Mouse (Mus musculus): Measurements from ENCODE around the gene Med10. TPM values are rescaled to one million over a fixed set of nuclear protein-coding genes. Genes with fewer than 3 reads are reported as not detected.

Gene Med10
- polyA plus RNA-seq, 2 experiments, result 72.0 to 121 TPM

DNA sequence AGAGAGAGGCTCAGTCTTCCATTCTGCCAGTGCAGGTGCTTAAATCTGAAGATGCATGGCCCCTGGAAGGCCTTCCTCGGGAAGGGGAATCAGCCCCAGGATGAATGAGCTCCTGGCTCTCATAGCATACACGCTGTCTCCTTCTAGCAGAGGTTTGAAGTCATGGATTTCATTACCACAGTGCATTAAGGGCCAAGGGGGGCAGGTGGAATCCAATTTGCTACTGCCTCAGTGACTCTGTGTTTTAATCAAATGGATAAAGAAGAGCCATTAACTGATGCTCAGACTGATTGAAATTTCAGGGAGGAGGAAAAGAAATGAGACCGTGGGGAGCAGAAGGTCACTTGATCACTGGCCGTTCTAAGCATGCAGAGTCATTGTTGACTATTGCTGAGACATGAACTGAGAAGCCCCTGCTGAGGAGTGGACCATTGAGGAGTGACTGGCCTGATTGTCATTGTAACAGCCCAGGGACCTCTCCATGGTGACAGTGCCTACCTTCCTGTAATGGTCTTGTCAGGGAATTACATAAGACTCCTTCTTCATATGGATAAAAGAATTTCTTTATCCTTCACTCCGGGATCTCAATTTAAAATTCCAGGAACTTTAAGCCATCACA lies 51.3 kb downstream of the Med10 start:
- DNase-seq (ENCODE audit: low spot score) (no peak), ATAC-seq (ENCODE audit: low FRiP score, low read depth) (no peak)
- Histone ChIP-seq H3K4me2 (replicated peaks; ENCODE audit: low read depth, low read length, severe bottlenecking) (no peak overlapping the region), H3K9me3 (ENCODE audit: control insufficient read depth, low read length) (no peaks in the 10 kb centered on the region), H3K27me3 (ENCODE audit: control insufficient read depth, insufficient read depth, low read length) (no peaks in the 10 kb centered on the region), H3K4me3 (replicated peaks; ENCODE audit: low read length) (no peak overlapping the region), H3K9ac (ENCODE audit: low read depth, low read length, severe bottlenecking) (no peak overlapping the region), H3K4me1 (ENCODE audit: control insufficient read depth, insufficient read depth, low read length) (no peaks in the 10 kb centered on the region), H3K36me3 (ENCODE audit: control insufficient read depth, insufficient read depth, low read length) (no peaks in the 10 kb centered on the region), H3K27ac (replicated peaks; ENCODE audit: low read depth, low read length) (no peak overlapping the region)
- WGBS, result 79% methylated on average over 5 of the region's 5 CpGs
- no peak for TF ChIP-seq POLR2A (IDR thresholded peaks at IDR 0.05; ENCODE audit: borderline replicate concordance, extremely low read depth, insufficient read depth, insufficient read length)

DNA sequence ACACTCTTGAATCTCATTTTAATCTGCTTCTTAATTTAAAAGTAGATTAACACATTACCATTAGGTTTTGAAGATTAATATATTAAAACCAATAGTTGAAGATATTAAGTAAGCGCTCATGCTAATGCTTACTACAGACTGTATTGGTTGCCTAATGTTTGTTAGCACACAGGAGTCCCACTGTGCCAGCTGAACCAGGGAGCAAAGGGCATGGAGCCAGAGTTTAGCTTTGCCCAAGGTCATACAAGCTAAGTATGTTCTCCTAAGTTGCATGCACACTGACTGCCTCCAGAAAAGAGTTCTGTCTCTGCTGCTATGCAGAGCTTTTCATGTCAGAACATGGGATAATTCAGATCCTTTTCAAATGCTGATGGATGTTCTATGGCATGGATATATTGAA lies 53.7 kb downstream of the Med10 start:
- H3K36me3 ChIP-seq (ENCODE audit: control insufficient read depth, insufficient read depth, low read length), result no peaks in the 10 kb centered on the region
- no peak overlapping the region for H3K9ac ChIP-seq (ENCODE audit: low read depth, low read length, severe bottlenecking)
- ATAC-seq (ENCODE audit: low FRiP score, low read depth), result no peak
- 91% methylated on average over 1 of the region's 1 CpGs for WGBS
- no peak overlapping the region for H3K4me3 ChIP-seq (replicated peaks; ENCODE audit: low read length)
- H3K9me3 ChIP-seq (ENCODE audit: control insufficient read depth, low read length), result no peaks in the 10 kb centered on the region
- H3K4me2 ChIP-seq (replicated peaks; ENCODE audit: low read depth, low read length, severe bottlenecking), result no peak overlapping the region
- H3K27ac ChIP-seq (replicated peaks; ENCODE audit: low read depth, low read length), result no peak overlapping the region
- no peak for TF ChIP-seq POLR2A (IDR thresholded peaks at IDR 0.05; ENCODE audit: borderline replicate concordance, extremely low read depth, insufficient read depth, insufficient read length)
- no peaks in the 10 kb centered on the region for H3K4me1 ChIP-seq (ENCODE audit: control insufficient read depth, insufficient read depth, low read length)
- DNase-seq (ENCODE audit: low spot score), result no peak
- no peaks in the 10 kb centered on the region for H3K27me3 ChIP-seq (ENCODE audit: control insufficient read depth, insufficient read depth, low read length)

DNA sequence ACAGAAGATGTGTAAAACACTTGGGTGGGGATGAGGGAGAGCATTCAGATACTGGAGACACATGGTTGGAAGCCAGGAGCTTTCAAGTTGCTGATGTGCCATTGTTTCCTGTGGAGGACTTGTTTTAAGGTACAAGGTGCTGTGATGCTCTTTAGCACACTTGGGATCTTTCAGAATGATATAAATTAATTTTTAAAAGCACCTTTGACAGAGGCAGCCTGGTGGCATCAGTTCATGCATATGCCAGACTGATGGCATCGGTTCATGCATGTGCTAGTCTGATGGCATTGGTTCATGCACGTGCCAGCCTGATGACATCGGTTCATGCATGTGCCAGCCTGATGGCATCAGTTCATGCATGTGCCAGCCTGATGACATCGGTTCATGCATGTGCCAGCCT lies 60.1 kb downstream of the Med10 start:
- H3K4me2 ChIP-seq (replicated peaks; ENCODE audit: low read depth, low read length, severe bottlenecking), result no peak overlapping the region
- H3K4me1 ChIP-seq (ENCODE audit: control insufficient read depth, insufficient read depth, low read length), result no peaks in the 10 kb centered on the region
- 96% methylated on average over 4 of the region's 4 CpGs for WGBS
- no peaks in the 10 kb centered on the region for H3K27me3 ChIP-seq (ENCODE audit: control insufficient read depth, insufficient read depth, low read length)
- H3K36me3 ChIP-seq (ENCODE audit: control insufficient read depth, insufficient read depth, low read length), result no peaks in the 10 kb centered on the region
- H3K9ac ChIP-seq (ENCODE audit: low read depth, low read length, severe bottlenecking), result no peak overlapping the region
- ATAC-seq (ENCODE audit: low FRiP score, low read depth) (no peak), DNase-seq (ENCODE audit: low spot score) (no peak)
- no peaks in the 10 kb centered on the region for H3K9me3 ChIP-seq (ENCODE audit: control insufficient read depth, low read length)
- no peak overlapping the region for H3K4me3 ChIP-seq (replicated peaks; ENCODE audit: low read length)
- H3K27ac ChIP-seq (replicated peaks; ENCODE audit: low read depth, low read length), result no peak overlapping the region
- no peak for TF ChIP-seq POLR2A (IDR thresholded peaks at IDR 0.05; ENCODE audit: borderline replicate concordance, extremely low read depth, insufficient read depth, insufficient read length)

DNA sequence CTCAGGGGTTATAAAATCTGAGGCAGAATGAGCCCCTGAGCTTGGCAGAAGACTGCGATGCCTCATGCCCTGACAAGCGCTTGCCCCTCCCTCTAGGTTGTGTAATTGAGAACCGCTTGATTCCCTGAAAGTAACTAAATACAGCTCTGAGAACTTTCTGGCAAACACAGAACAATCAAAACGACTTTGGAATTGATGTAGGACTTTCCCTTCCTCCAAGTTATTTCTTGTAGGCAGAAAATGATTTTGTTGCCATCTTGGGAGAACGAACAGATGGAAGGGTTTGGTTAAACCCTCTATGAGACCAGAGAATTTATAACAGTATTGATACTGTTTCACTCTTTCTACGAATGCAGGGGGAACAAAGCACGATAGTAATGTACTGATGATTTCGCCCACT lies 62.7 kb downstream of the Med10 start:
- TF ChIP-seq POLR2A (IDR thresholded peaks at IDR 0.05; ENCODE audit: borderline replicate concordance, extremely low read depth, insufficient read depth, insufficient read length), result no peak
- WGBS, result 72% methylated on average over 8 of the region's 8 CpGs
- Histone ChIP-seq H3K9me3 (ENCODE audit: control insufficient read depth, low read length) (no peaks in the 10 kb centered on the region), H3K27me3 (ENCODE audit: control insufficient read depth, insufficient read depth, low read length) (no peaks in the 10 kb centered on the region), H3K4me2 (replicated peaks; ENCODE audit: low read depth, low read length, severe bottlenecking) (no peak overlapping the region), H3K4me1 (ENCODE audit: control insufficient read depth, insufficient read depth, low read length) (no peaks in the 10 kb centered on the region), H3K4me3 (replicated peaks; ENCODE audit: low read length) (no peak overlapping the region), H3K9ac (ENCODE audit: low read depth, low read length, severe bottlenecking) (no peak overlapping the region), H3K27ac (replicated peaks; ENCODE audit: low read depth, low read length) (no peak overlapping the region), H3K36me3 (ENCODE audit: control insufficient read depth, insufficient read depth, low read length) (no peaks in the 10 kb centered on the region)
- DNase-seq (ENCODE audit: low spot score) (peak; percentile 17), ATAC-seq (ENCODE audit: low FRiP score, low read depth) (no peak)

Other genes starting within 250 kb of the Med10 start
- gene Srd5a1, start 191.0 kb upstream of the Med10 start, polyA plus RNA-seq (2012; rRNA removed), result 15.9 and 17.5 TPM in 2 replicates
- 41.2 and 43.4 TPM in 2 replicates for gene Srd5a1, start 191.0 kb upstream of the Med10 start, polyA plus RNA-seq (2014; fragmentation: Nextera tagmentation; extraction: Ambion mirVana)
- gene Ube2ql1, start 62.5 kb upstream of the Med10 start, polyA plus RNA-seq (2012; rRNA removed), result 13.9 and 18.2 TPM in 2 replicates
- gene Ube2ql1, start 62.5 kb upstream of the Med10 start, polyA plus RNA-seq (2014; fragmentation: Nextera tagmentation; extraction: Ambion mirVana), result 4.0 and 5.3 TPM in 2 replicates

Data from limb, embryonic 14.5 days (tissue).